Mouse (Mus musculus) kidney, embryonic 14.5 days (tissue): Measurements from ENCODE around the gene Abhd2. TPM values are rescaled to one million over a fixed set of nuclear protein-coding genes. Genes with fewer than 3 reads are reported as not detected.

Experiments
- ATAC-seq: fragments of 200-750 bp; cut with Nextera tagmentation; 2 replicates; pipeline ENCODE4 v1.8.0; 2017; ENCODE audit warnings: moderate number of reproducible peaks, mild to moderate bottlenecking, moderate TSS enrichment, moderate library complexity; ENCODE audit not compliant: low FRiP score, low TSS enrichment
- H3K27ac ChIP-seq: fragments of 300-500 bp; sonication (generic); 2 replicates; pipeline ENCODE4 v1.5.1; 2014; ENCODE audit warnings: low read depth, mild to moderate bottlenecking, low read length, moderate library complexity, mixed read lengths
- H3K27me3 ChIP-seq: fragments of 300-500 bp; sonication (generic); 2 replicates; pipeline ENCODE4 v1.6.1; 2014; ENCODE audit warnings: mild to moderate bottlenecking, low read length; ENCODE audit not compliant: control insufficient read depth, insufficient read depth
- H3K36me3 ChIP-seq: fragments of 300-500 bp; sonication (generic); 2 replicates; pipeline ENCODE4 v1.6.1; 2014; ENCODE audit warnings: low read length, mixed read lengths; ENCODE audit not compliant: control insufficient read depth, insufficient read depth
- H3K4me1 ChIP-seq: fragments of 300-500 bp; sonication (generic); 2 replicates; pipeline ENCODE4 v1.6.1; 2014; ENCODE audit warnings: low read length, mixed read lengths; ENCODE audit not compliant: control insufficient read depth, insufficient read depth
- H3K4me2 ChIP-seq: fragments of 300-500 bp; sonication (generic); replicated peaks from 2 replicates; pipeline ENCODE4 v1.6.1; 2014; ENCODE audit warnings: low read depth, mild to moderate bottlenecking, low read length
- H3K4me3 ChIP-seq: fragments of 300-500 bp; sonication (generic); 2 replicates; pipeline ENCODE4 v1.5.1; 2014; ENCODE audit warnings: mild to moderate bottlenecking, low read length
- H3K9ac ChIP-seq: fragments of 300-500 bp; sonication (generic); 2 replicates; pipeline ENCODE4 v1.6.1; 2014; ENCODE audit warnings: low read depth, mild to moderate bottlenecking, low read length, moderate library complexity
- H3K9me3 ChIP-seq: fragments of 300-500 bp; sonication (generic); 2 replicates; pipeline ENCODE4 v1.6.1; 2016; ENCODE audit warnings: low read length; ENCODE audit not compliant: control insufficient read depth
- WGBS: fragments of 180-500 bp; shearing (Covaris S2); extraction: QIAGEN DNeasy Blood & Tissue Kit; methylation state at CpG from one replicate; pipeline ENCODE4 v1.1.7; 2014; 5-methylcytosine and 5-hydroxymethylcytosine counted together
- polyA plus RNA-seq: library from polyadenylated mRNA; unstranded; fragments of >200 nt; fragmentation: Nextera tagmentation; extraction: Ambion mirVana; gene quantifications from 2 replicates; pipeline ENCODE4 v1.2.1, GENCODE M21; 2014

Gene Abhd2
- 10.2 and 12.6 TPM in 2 replicates for polyA plus RNA-seq

- peak within 1 kb of the TSS; percentile 59 for H3K27ac ChIP-seq
- no peaks in the 10 kb centered on the region for H3K9me3 ChIP-seq
- under 1% methylated on average over 54 of the region's 54 CpGs for WGBS
- H3K4me2 ChIP-seq, result peak within 1 kb of the TSS; percentile 88
- no peaks in the 10 kb centered on the region for H3K36me3 ChIP-seq
- peak within 1 kb of the TSS; percentile 84 for H3K9ac ChIP-seq
- H3K4me1 ChIP-seq, result peaks cover 36% of the 10 kb centered on the region
- no peaks in the 10 kb centered on the region for H3K27me3 ChIP-seq
- ATAC-seq, result peak; percentile 100
- peak within 1 kb of the TSS; percentile 87 for H3K4me3 ChIP-seq
Observed at GRCm38 (mm10) chr7:79272789-79273718, at the start of gene Abhd2. Gene Abhd2, plus strand, starts transcription at chr7:79273199.

- Histone ChIP-seq H3K27me3 (no peaks in the 10 kb centered on the region), H3K27ac (no peak overlapping the region), H3K4me1 (no peaks in the 10 kb centered on the region), H3K4me2 (no peak overlapping the region), H3K9me3 (no peaks in the 10 kb centered on the region), H3K36me3 (no peaks in the 10 kb centered on the region), H3K4me3 (no peak overlapping the region), H3K9ac (no peak overlapping the region)
- 84% methylated on average over 8 of the region's 8 CpGs for WGBS
- ATAC-seq, result no peak
Observed at GRCm38 (mm10) chr7:79225477-79225876, 47.5 kb upstream of the Abhd2 start.

GRCm38 (mm10) chr7:79226172-79226571 is 46.8 kb upstream of the Abhd2 start:
- no peak for ATAC-seq
- Histone ChIP-seq H3K4me2 (no peak overlapping the region), H3K9me3 (no peaks in the 10 kb centered on the region), H3K36me3 (no peaks in the 10 kb centered on the region), H3K4me1 (no peaks in the 10 kb centered on the region), H3K27ac (no peak overlapping the region), H3K9ac (no peak overlapping the region), H3K27me3 (no peaks in the 10 kb centered on the region), H3K4me3 (no peak overlapping the region)
- WGBS, result 85% methylated on average over 5 of the region's 5 CpGs

GRCm38 (mm10) chr7:79226834-79227486 is 46.0 kb upstream of the Abhd2 start:
- Histone ChIP-seq H3K27me3 (no peaks in the 10 kb centered on the region), H3K4me1 (no peaks in the 10 kb centered on the region), H3K36me3 (no peaks in the 10 kb centered on the region), H3K27ac (no peak overlapping the region), H3K9ac (no peak overlapping the region), H3K9me3 (no peaks in the 10 kb centered on the region), H3K4me2 (no peak overlapping the region), H3K4me3 (no peak overlapping the region)
- ATAC-seq, result no peak
- WGBS, result 79% methylated on average over 6 of the region's 10 CpGs

GRCm38 (mm10) chr7:79228471-79228870 is 44.5 kb upstream of the Abhd2 start:
- Histone ChIP-seq H3K27me3 (no peaks in the 10 kb centered on the region), H3K9ac (no peak overlapping the region), H3K4me2 (no peak overlapping the region), H3K4me3 (no peak overlapping the region), H3K27ac (no peak overlapping the region), H3K9me3 (no peaks in the 10 kb centered on the region), H3K36me3 (no peaks in the 10 kb centered on the region), H3K4me1 (no peaks in the 10 kb centered on the region)
- WGBS, result 32% methylated on average over 9 of the region's 9 CpGs
- ATAC-seq, result peak; percentile 43; the same call in 1 of the 2 replicates

GRCm38 (mm10) chr7:79231577-79231976 is 41.4 kb upstream of the Abhd2 start:
- H3K4me2 ChIP-seq, result no peak overlapping the region
- ATAC-seq, result no peak
- no peaks in the 10 kb centered on the region for H3K27me3 ChIP-seq
- no peak overlapping the region for H3K4me3 ChIP-seq
- H3K9me3 ChIP-seq, result no peaks in the 10 kb centered on the region
- no peaks in the 10 kb centered on the region for H3K4me1 ChIP-seq
- no peak overlapping the region for H3K9ac ChIP-seq
- no peaks in the 10 kb centered on the region for H3K36me3 ChIP-seq
- no peak overlapping the region for H3K27ac ChIP-seq
- WGBS, result 82% methylated on average over 2 of the region's 2 CpGs

GRCm38 (mm10) chr7:79232048-79232447 is 41.0 kb upstream of the Abhd2 start:
- 85% methylated on average over 10 of the region's 10 CpGs for WGBS
- no peak overlapping the region for H3K27ac ChIP-seq
- no peaks in the 10 kb centered on the region for H3K36me3 ChIP-seq
- H3K4me1 ChIP-seq, result no peaks in the 10 kb centered on the region
- ATAC-seq, result no peak
- no peak overlapping the region for H3K9ac ChIP-seq
- H3K4me2 ChIP-seq, result no peak overlapping the region
- no peaks in the 10 kb centered on the region for H3K27me3 ChIP-seq
- H3K4me3 ChIP-seq, result no peak overlapping the region
- H3K9me3 ChIP-seq, result no peaks in the 10 kb centered on the region

GRCm38 (mm10) chr7:79238741-79239140 is 34.3 kb upstream of the Abhd2 start:
- no peaks in the 10 kb centered on the region for H3K36me3 ChIP-seq
- no peaks in the 10 kb centered on the region for H3K4me1 ChIP-seq
- H3K4me2 ChIP-seq, result no peak overlapping the region
- H3K9ac ChIP-seq, result no peak overlapping the region
- H3K9me3 ChIP-seq, result no peaks in the 10 kb centered on the region
- no peaks in the 10 kb centered on the region for H3K27me3 ChIP-seq
- ATAC-seq, result no peak
- 80% methylated on average over 5 of the region's 5 CpGs for WGBS
- H3K27ac ChIP-seq, result no peak overlapping the region
- no peak overlapping the region for H3K4me3 ChIP-seq
